ENCODE assay signal across 9 mouse cellular contexts in genomic region chr14:17927469-17927868, GRCm38 (mm10).
DNase-seq lines count a peak whose midpoint lies in the region; ATAC-seq and TF ChIP-seq lines count a peak whose summit lies in the region.
"Had no signal": no experiment of that assay in that cellular context is flagged by ENCODE, and none has a peak within 500 bp of the region (broad histone marks: within the 10 kb centered on the region; RNA-seq: fewer than 3 reads in every experiment).

No protein-coding gene starts in this region.

- H3K9ac ChIP-seq in heart, postnatal 0 days (replicated peaks; ENCODE audit: low read depth, low read length) = no peak overlapping the region
- no peak overlapping the region for H3K9ac ChIP-seq in heart, embryonic 12.5 days
- H3K9ac ChIP-seq: heart, embryonic 13.5 days had no signal

- peak; percentile 27; the same call in 1 of the 2 replicates for ATAC-seq in heart, postnatal 0 days (ENCODE audit: insufficient read depth, low read depth)
- ATAC-seq in heart, embryonic 12.5 days (ENCODE audit: insufficient number of reproducible peaks, low FRiP score) = no peak

- no peak for DNase-seq in heart, postnatal 0 days (ENCODE audit: low spot score)
- peak; percentile 10 for DNase-seq in R1 (ENCODE audit: low read depth, low spot score)
- DNase-seq in embryo, embryonic 10 days (ENCODE audit: low spot score) = peak; percentile 41
- DNase-seq in heart, postnatal 4 days = peak; percentile 37
- DNase-seq in layer of hippocampus, postnatal 14 days (ENCODE audit: low spot score in 2 of 2) = peak; percentile 58 to 79
- peak; percentile 13 for DNase-seq in retina, postnatal 7 days (ENCODE audit: low read depth, low spot score)
- no peak for DNase-seq in thymus, postnatal 14 days

- peak; percentile 55 for TF ChIP-seq CTCF in heart, postnatal 0 days (IDR thresholded peaks at IDR 0.05; ENCODE audit: low read depth)

- H3K4me2 ChIP-seq in heart, postnatal 0 days (ENCODE audit: low read depth, low read length) = no peak overlapping the region
- H3K4me2 ChIP-seq in heart, embryonic 12.5 days = no peak overlapping the region
- H3K4me2 ChIP-seq: heart, embryonic 13.5 days had no signal

- WGBS in heart, postnatal 0 days = 31% methylated on average over 1 of the region's 1 CpGs
- WGBS in heart, embryonic 12.5 days = 30% methylated on average over 1 of the region's 1 CpGs

- H3K36me3 ChIP-seq in heart, postnatal 0 days (replicated peaks; ENCODE audit: control insufficient read depth, insufficient read depth, low read length) = no peaks in the 10 kb centered on the region
- H3K36me3 ChIP-seq in heart, embryonic 12.5 days = no peaks in the 10 kb centered on the region
- H3K36me3 ChIP-seq: heart, embryonic 13.5 days had no signal

- no peak overlapping the region for H3K27ac ChIP-seq in heart, postnatal 0 days (ENCODE audit: low read depth)
- no peak overlapping the region for H3K27ac ChIP-seq in heart, embryonic 12.5 days (ENCODE audit: poor library complexity, severe bottlenecking)
- H3K27ac ChIP-seq: heart, embryonic 13.5 days had no signal

- TF ChIP-seq EP300 in heart, postnatal 0 days (IDR thresholded peaks at IDR 0.05; ENCODE audit: low read depth) = no peak

- no peaks in the 10 kb centered on the region for H3K27me3 ChIP-seq in heart, postnatal 0 days (ENCODE audit: control insufficient read depth, insufficient read depth, low read length)
- no peaks in the 10 kb centered on the region for H3K27me3 ChIP-seq in heart, embryonic 12.5 days (replicated peaks)
- H3K27me3 ChIP-seq: heart, embryonic 13.5 days had no signal

- H3K9me3 ChIP-seq in heart, postnatal 0 days (replicated peaks; ENCODE audit: control insufficient read depth, low read length) = no peaks in the 10 kb centered on the region
- no peaks in the 10 kb centered on the region for H3K9me3 ChIP-seq in heart, embryonic 12.5 days (replicated peaks)
- H3K9me3 ChIP-seq: heart, embryonic 13.5 days had no signal

- H3K4me3 ChIP-seq in heart, postnatal 0 days (ENCODE audit: low read depth, low read length) = no peak overlapping the region
- no peak overlapping the region for H3K4me3 ChIP-seq in heart, embryonic 12.5 days
- H3K4me3 ChIP-seq: heart, embryonic 13.5 days had no signal

- H3K4me1 ChIP-seq in heart, postnatal 0 days (ENCODE audit: control insufficient read depth, insufficient read depth) = no peaks in the 10 kb centered on the region
- 0 out of 2 replicates have a peak, but pooled peaks cover 5% of the 10 kb centered on the region for H3K4me1 ChIP-seq in heart, embryonic 12.5 days (replicated peaks)
- H3K4me1 ChIP-seq: heart, embryonic 13.5 days had no signal

Comparison
In these comparisons a context has a peak if more than half of its experiments do, and no peak if none do; other contexts are left out.
1. DNase-seq: peak in R1 (single experiment), embryo, embryonic 10 days (single experiment), heart, postnatal 4 days (single experiment), layer of hippocampus, postnatal 14 days (2 of 2) and retina, postnatal 7 days (single experiment); none in heart, postnatal 0 days (single experiment) and thymus, postnatal 14 days (single experiment).